Mouse (Mus musculus) gastrocnemius, postnatal 10 days (tissue): ENCODE results near the gene Nme3. TPM values are rescaled to one million over a fixed set of nuclear protein-coding genes. Genes with fewer than 3 reads are reported as not detected.

Experiments
- DNase-seq: peaks from one replicate; pipeline ENCODE4 v3.0.0; 2021; ENCODE audit warnings: mixed read lengths
- long read RNA-seq, 2 experiments: library from polyadenylated mRNA; stranded (forward); transcript quantifications; one replicate each; pipeline ENCODE4 v2.0.0; 2021
- total RNA-seq, 2 experiments: library from RNA; stranded (reverse); gene quantifications; 2 replicates each; pipeline ENCODE4 v1.2.3; 2021

Nme3 gene
- total RNA-seq: 10 to 100 TPM; 13.5 to 14.7 TPM
- long read RNA-seq, experiment 1, partial matches to known transcripts: 0 of 1 reads
- long read RNA-seq, experiment 1, other reads (novel, unspliced or antisense): 0 of 1 reads
- long read RNA-seq, experiment 2, partial matches to known transcripts: 0 of 2 reads
- long read RNA-seq, experiment 2, other reads (novel, unspliced or antisense): 0 of 2 reads

- DNase-seq: peak; percentile 77
These were observed at the start of gene Nme3 for GRCm38 (mm10) chr17:24896241-24896992. Gene Nme3, plus strand, starts transcription at chr17:24896500.

- DNase-seq: no peak
These were observed 48.9 kb upstream of the Nme3 start for GRCm38 (mm10) chr17:24847386-24847785.

- no peak for DNase-seq
These were observed 47.7 kb upstream of the Nme3 start for GRCm38 (mm10) chr17:24848600-24849031.

GRCm38 (mm10) chr17:24849733-24850064, 46.6 kb upstream of the Nme3 start:
- DNase-seq: no peak

GRCm38 (mm10) chr17:24850065-24850772, 46.1 kb upstream of the Nme3 start, which contains the start of gene Fahd1:
Gene Fahd1, minus strand, starts transcription at chr17:24850364.
- DNase-seq: peak; percentile 89

- DNase-seq: no peak
These were observed 45.5 kb upstream of the Nme3 start for GRCm38 (mm10) chr17:24850773-24851127.

- DNase-seq: no peak
These were observed 44.7 kb upstream of the Nme3 start for GRCm38 (mm10) chr17:24851381-24852125.

GRCm38 (mm10) chr17:24855838-24856464, 40.3 kb upstream of the Nme3 start:
- DNase-seq: no peak

- DNase-seq: no peak
These were observed 39.7 kb upstream of the Nme3 start for GRCm38 (mm10) chr17:24856589-24856988.

GRCm38 (mm10) chr17:24857831-24858470, 38.3 kb upstream of the Nme3 start:
- no peak for DNase-seq

- DNase-seq: no peak
These were observed 37.3 kb upstream of the Nme3 start for GRCm38 (mm10) chr17:24858967-24859366.

GRCm38 (mm10) chr17:24860076-24860475, 36.2 kb upstream of the Nme3 start:
- no peak for DNase-seq

- no peak for DNase-seq
These were observed 34.5 kb upstream of the Nme3 start for GRCm38 (mm10) chr17:24861785-24862184.

- no peak for DNase-seq
These were observed 30.5 kb upstream of the Nme3 start, which contains the start of gene Igfals for GRCm38 (mm10) chr17:24865776-24866175. Gene Igfals, plus strand, starts transcription at chr17:24865997.

- no peak for DNase-seq
These were observed 28.4 kb upstream of the Nme3 start for GRCm38 (mm10) chr17:24867914-24868313.

GRCm38 (mm10) chr17:24873695-24874404, 22.4 kb upstream of the Nme3 start:
- no peak for DNase-seq

GRCm38 (mm10) chr17:24874405-24874745, 21.9 kb upstream of the Nme3 start:
- no peak for DNase-seq

GRCm38 (mm10) chr17:24874989-24875388, 21.3 kb upstream of the Nme3 start:
- DNase-seq: no peak

GRCm38 (mm10) chr17:24877336-24878116, 18.8 kb upstream of the Nme3 start:
- peak; percentile 56 for DNase-seq

GRCm38 (mm10) chr17:24878117-24878397, 18.2 kb upstream of the Nme3 start:
- DNase-seq: peak; percentile 63
